Mouse (Mus musculus) liver, embryonic 11.5 days (tissue): ENCODE data around the gene Hist2h2be. TPM values are rescaled to one million over a fixed set of nuclear protein-coding genes. Genes with fewer than 3 reads are reported as not detected.
"Not testable (repeated sequence)": the region's sequence is repeated elsewhere in the genome, so short reads cannot be mapped to it uniquely, and the experiment has no call there.

Experiments
- ATAC-seq: fragments of 200-750 bp; cut with Nextera tagmentation; replicated peaks from 2 replicates; pipeline ENCODE4 v1.8.0; 2017; ENCODE audit warnings: moderate number of reproducible peaks, mild to moderate bottlenecking, moderate TSS enrichment, moderate library complexity; ENCODE audit not compliant: low FRiP score
- DNase-seq: peaks from one replicate; pipeline ENCODE4 v3.0.0-alpha.2; 2017; ENCODE audit warnings: low spot score
- H3K27ac ChIP-seq: fragments of 300-500 bp; sonication (generic); 2 replicates; pipeline ENCODE4 v1.5.1; 2014; ENCODE audit warnings: mild to moderate bottlenecking, low read depth, low read length, control low read depth
- H3K27me3 ChIP-seq: fragments of 300-500 bp; sonication (generic); replicated peaks from 2 replicates; pipeline ENCODE4 v1.6.1; 2014; ENCODE audit warnings: low read length, mixed read lengths; ENCODE audit not compliant: control insufficient read depth, insufficient read depth
- H3K36me3 ChIP-seq: fragments of 300-500 bp; sonication (generic); 2 replicates; pipeline ENCODE4 v1.6.1; 2014; ENCODE audit warnings: mild to moderate bottlenecking, low read length, moderate library complexity, mixed read lengths; ENCODE audit not compliant: control insufficient read depth, insufficient read depth
- H3K4me1 ChIP-seq: fragments of 300-500 bp; sonication (generic); replicated peaks from 2 replicates; pipeline ENCODE4 v1.6.1; 2014; ENCODE audit warnings: low read length, mixed read lengths; ENCODE audit not compliant: control insufficient read depth, insufficient read depth
- H3K4me2 ChIP-seq: fragments of 300-500 bp; sonication (generic); 2 replicates; pipeline ENCODE4 v1.6.1; 2014; ENCODE audit warnings: mild to moderate bottlenecking, control low read depth, moderate library complexity
- H3K4me3 ChIP-seq: fragments of 300-500 bp; sonication (generic); 2 replicates; pipeline ENCODE4 v1.5.1; 2014; ENCODE audit warnings: low read depth, low read length, control low read depth
- H3K9ac ChIP-seq: fragments of 300-500 bp; sonication (generic); 2 replicates; pipeline ENCODE4 v1.6.1; 2014; ENCODE audit warnings: low read depth, low read length, control low read depth
- H3K9me3 ChIP-seq: fragments of 300-500 bp; sonication (generic); 2 replicates; pipeline ENCODE4 v1.6.1; 2016; ENCODE audit warnings: low read length, inconsistent platforms, mixed read lengths; ENCODE audit not compliant: control insufficient read depth
- WGBS: fragments of 180-500 bp; shearing (Covaris S2); extraction: QIAGEN DNeasy Blood & Tissue Kit; methylation state at CpG from one replicate; pipeline ENCODE4 v1.1.7; 2014; 5-methylcytosine and 5-hydroxymethylcytosine counted together
- microRNA-seq: library from miRNA; unstranded; fragments of <30 nt; microRNA quantifications from one replicate; pipeline ENCODE4, GENCODE M21; 2017; ENCODE audit warnings: borderline number of aligned reads
- polyA plus RNA-seq: library from polyadenylated mRNA; unstranded; fragments of >200 nt; fragmentation: Nextera tagmentation; extraction: Ambion mirVana; gene quantifications from 2 replicates; pipeline ENCODE4 v1.2.1, GENCODE M21; 2014

Gene Hist2h2be
- polyA plus RNA-seq, 1 experiment from 2014 or later: 7.7 TPM

DNA sequence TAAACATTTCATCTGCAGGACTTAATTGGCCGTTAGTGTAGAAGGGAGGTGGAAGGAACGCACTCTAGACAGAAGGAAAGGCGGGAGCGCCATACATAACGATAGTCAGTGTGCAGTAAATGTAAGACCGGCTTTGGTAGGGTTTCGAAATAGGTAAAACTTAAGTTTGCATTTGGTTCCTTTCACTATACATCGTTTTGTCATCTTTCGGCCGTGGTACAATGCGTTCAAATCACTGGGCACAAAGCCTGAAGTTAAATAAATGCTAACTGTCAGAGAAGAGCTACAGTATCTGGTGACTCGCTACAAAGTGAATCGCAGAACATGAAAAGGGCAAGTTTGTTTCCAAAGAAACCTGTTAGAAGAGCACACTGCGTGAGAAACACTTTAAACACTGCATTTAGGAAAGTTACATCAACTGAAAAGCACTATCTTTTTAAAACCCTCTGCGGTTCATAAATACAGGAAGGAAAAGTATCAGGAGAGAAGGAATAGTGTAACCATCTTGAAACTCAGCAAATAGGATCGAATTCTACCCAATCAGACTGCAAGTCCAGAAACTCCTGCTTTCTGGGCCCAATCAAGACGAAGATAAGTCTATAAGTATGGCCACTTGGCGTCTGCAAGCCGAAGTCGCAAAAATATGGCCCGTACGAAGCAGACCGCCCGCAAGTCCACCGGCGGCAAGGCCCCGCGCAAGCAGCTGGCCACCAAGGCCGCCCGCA lies 47.3 kb downstream of the Hist2h2be start, which contains the start of gene Hist2h3b:
Gene Hist2h3b, plus strand, starts transcription at position 604 of the 725 bp plus-strand sequence.
- Histone ChIP-seq H3K4me2 (peak within 1 kb of the TSS; percentile 82), H3K9me3 (no peaks in the 10 kb centered on the region), H3K4me1 (peaks cover 16% of the 10 kb centered on the region), H3K36me3 (no peaks in the 10 kb centered on the region), H3K9ac (peak within 1 kb of the TSS; percentile 88), H3K27ac (peak within 1 kb of the TSS; percentile 100), H3K4me3 (peak within 1 kb of the TSS; percentile 53), H3K27me3 (no peaks in the 10 kb centered on the region)
- DNase-seq (peak; percentile 76), ATAC-seq (peak; percentile 60)
- WGBS: 21% methylated on average over 30 of the region's 30 CpGs

DNA sequence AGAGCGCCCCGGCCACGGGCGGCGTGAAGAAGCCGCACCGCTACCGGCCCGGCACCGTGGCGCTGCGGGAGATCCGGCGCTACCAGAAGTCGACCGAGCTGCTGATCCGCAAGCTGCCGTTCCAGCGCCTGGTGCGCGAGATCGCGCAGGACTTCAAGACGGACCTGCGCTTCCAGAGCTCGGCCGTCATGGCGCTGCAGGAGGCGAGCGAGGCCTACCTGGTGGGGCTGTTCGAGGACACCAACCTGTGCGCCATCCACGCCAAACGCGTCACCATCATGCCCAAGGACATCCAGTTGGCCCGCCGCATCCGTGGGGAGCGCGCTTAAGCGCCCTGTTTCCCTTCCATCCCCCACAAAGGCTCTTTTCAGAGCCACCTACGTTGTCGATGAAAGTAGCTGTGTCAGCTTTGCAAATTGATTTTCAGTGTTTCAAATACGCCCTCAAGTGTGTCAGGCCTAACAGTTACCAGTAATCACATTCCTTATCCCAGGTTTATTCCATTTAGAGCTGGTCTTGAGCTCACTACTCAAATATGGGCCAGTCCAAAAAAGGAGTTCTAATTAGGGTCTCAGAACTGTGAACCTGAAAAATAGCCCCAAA lies 48.0 kb downstream of the Hist2h2be start:
- H3K4me1 ChIP-seq: peaks cover 16% of the 10 kb centered on the region
- H3K9me3 ChIP-seq, H3K36me3 ChIP-seq, DNase-seq, H3K27me3 ChIP-seq: not testable (repeated sequence)
- H3K27ac ChIP-seq: peak overlapping the region; percentile 100
- peak overlapping the region; percentile 53 for H3K4me3 ChIP-seq
- peak overlapping the region; percentile 82 for H3K4me2 ChIP-seq
- H3K9ac ChIP-seq: peak overlapping the region; percentile 88
- WGBS: under 1% methylated on average over 12 of the region's 44 CpGs
- ATAC-seq: peak; percentile 46

DNA sequence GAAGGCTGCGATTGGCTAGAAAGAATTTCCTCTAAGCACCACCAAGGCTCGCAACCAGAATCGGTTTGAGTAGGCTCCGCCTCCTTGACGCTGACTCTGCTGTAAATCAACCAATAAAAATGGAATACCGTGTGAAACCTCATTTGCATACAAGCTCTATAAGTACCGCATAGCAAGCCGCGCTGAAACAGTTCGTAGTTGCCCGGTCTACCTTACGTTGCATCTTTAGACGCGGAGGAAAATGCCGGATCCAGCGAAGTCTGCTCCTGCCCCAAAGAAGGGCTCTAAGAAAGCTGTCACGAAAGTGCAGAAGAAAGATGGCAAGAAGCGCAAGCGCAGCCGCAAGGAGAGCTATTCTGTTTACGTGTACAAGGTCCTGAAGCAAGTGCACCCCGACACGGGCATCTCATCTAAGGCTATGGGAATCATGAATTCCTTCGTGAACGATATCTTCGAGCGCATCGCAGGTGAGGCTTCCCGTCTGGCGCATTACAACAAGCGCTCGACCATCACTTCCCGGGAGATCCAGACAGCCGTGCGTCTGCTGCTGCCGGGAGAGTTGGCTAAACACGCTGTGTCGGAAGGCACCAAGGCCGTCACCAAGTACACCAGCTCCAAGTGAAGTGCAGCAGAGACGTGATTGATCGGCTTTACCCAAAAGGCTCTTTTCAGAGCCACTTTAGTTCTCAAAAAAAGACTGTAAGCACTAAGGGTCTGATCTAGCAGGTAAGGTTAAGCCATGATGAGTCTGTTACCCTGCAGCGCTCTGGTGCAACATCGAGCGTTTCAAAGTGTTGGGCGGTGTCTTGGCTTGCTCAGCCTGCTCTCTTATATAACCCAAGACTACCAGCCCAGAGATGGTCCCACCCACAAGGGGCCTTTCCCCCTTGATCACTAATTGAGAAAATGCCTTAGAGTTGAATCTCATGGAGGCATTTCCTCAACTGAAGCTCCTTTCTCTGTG lies 48.9 kb downstream of the Hist2h2be start, which contains the start of gene Hist2h2bb:
Gene Hist2h2bb, plus strand, starts transcription at position 242 of the 964 bp plus-strand sequence.
- DNase-seq (peak; percentile 88), ATAC-seq (peak; percentile 92)
- Histone ChIP-seq H3K4me2 (peak within 1 kb of the TSS; percentile 82), H3K27ac (peak within 1 kb of the TSS; percentile 100), H3K9me3 (no peaks in the 10 kb centered on the region), H3K9ac (peak within 1 kb of the TSS; percentile 88), H3K27me3 (no peaks in the 10 kb centered on the region), H3K4me1 (peaks cover 10% of the 10 kb centered on the region), H3K4me3 (peak within 1 kb of the TSS; percentile 53), H3K36me3 (no peaks in the 10 kb centered on the region)
- under 1% methylated on average over 45 of the region's 45 CpGs for WGBS

Small RNA genes within 50 kb of the gene (microRNA-seq; reads per million reads assigned to microRNA genes)
- gene Gm44492 (not detected), gene Gm47311 (not detected), gene Gm47313 (not detected)

Other genes with a start within 250 kb of the Hist2h2be start
- 21.6 and 22.9 TPM in 2 replicates for gene Plekho1, start 225.1 kb upstream of the Hist2h2be start, polyA plus RNA-seq
- 17.4 and 18.5 TPM in 2 replicates for gene Vps45, start 162.7 kb upstream of the Hist2h2be start, polyA plus RNA-seq
- 7.1 and 7.9 TPM in 2 replicates for gene Otud7b, start 116.6 kb upstream of the Hist2h2be start, polyA plus RNA-seq
- 6.8 and 8.8 TPM in 2 replicates for gene Mtmr11, start 59.1 kb upstream of the Hist2h2be start, polyA plus RNA-seq
- gene Sf3b4, start 48.8 kb upstream of the Hist2h2be start, polyA plus RNA-seq: 220 and 243 TPM in 2 replicates
- gene Sv2a, start 40.0 kb upstream of the Hist2h2be start, polyA plus RNA-seq: 3.5 and 4.3 TPM in 2 replicates
- gene Bola1, start 1.4 kb upstream of the Hist2h2be start, polyA plus RNA-seq: 93.8 and 98.8 TPM in 2 replicates
- gene Hist2h2ab, start 1.3 kb upstream of the Hist2h2be start, polyA plus RNA-seq: 0.92 TPM in 1 of 2 replicates, not detected in the other
- gene Hist2h2ac, start 239 bp upstream of the Hist2h2be start, polyA plus RNA-seq: 13.7 and 14.7 TPM in 2 replicates
- gene Hist2h3c2, start 18.0 kb downstream of the Hist2h2be start, polyA plus RNA-seq: 5.8 and 8.0 TPM in 2 replicates
- gene Hist2h2aa2, start 19.2 kb downstream of the Hist2h2be start, polyA plus RNA-seq: 27.8 and 34.5 TPM in 2 replicates
- 12.1 and 12.7 TPM in 2 replicates for gene Hist2h2aa1, start 24.4 kb downstream of the Hist2h2be start, polyA plus RNA-seq
- 0.93 and 1.5 TPM in 2 replicates for gene Hist2h3c1, start 25.6 kb downstream of the Hist2h2be start, polyA plus RNA-seq
- 3.5 and 5.0 TPM in 2 replicates for gene Hist2h4, start 42.2 kb downstream of the Hist2h2be start, polyA plus RNA-seq
- 45.6 and 60.2 TPM in 2 replicates for gene Hist2h3b, start 47.5 kb downstream of the Hist2h2be start, polyA plus RNA-seq
- gene Hist2h2bb, start 48.6 kb downstream of the Hist2h2be start, polyA plus RNA-seq: 15.1 and 18.9 TPM in 2 replicates
- gene Fcgr1, start 72.8 kb downstream of the Hist2h2be start, polyA plus RNA-seq: 4.1 TPM in 2 replicates
- not detected in 2 replicates for gene BC107364, start 231.2 kb downstream of the Hist2h2be start, polyA plus RNA-seq